Mouse (Mus musculus): ENCODE results near the gene Trpm5. TPM values are rescaled to one million over a fixed set of nuclear protein-coding genes. Genes with fewer than 3 reads are reported as not detected.

Trpm5 gene
- total and polyA plus RNA-seq, 3 experiments, result 1.7 to 1.9 TPM; not detected in 1

GRCm38 (mm10) chr7:143046358-143046757, 48.1 kb downstream of the Trpm5 start:
- DNase-seq (ENCODE audit: low read depth, low spot score), result peak; percentile 70
- no peaks in the 10 kb centered on the region for H3K9me3 ChIP-seq (replicated peaks; ENCODE audit: insufficient read depth, low read length)
- TF ChIP-seq GATA1 (IDR thresholded peaks at IDR 0.05; ENCODE audit: low read depth, low read length) (no peak), EP300 (IDR thresholded peaks at IDR 0.05; ENCODE audit: low read depth in 1 of 2, low read length in 2 of 2) (peak in 1 of 2 experiments; percentile 30; a peak in 2 of 4 replicates), NRF1 (IDR thresholded peaks at IDR 0.05; ENCODE audit: insufficient read depth, low read depth, low read length, poor library complexity, severe bottlenecking) (no peak), MEF2A (IDR thresholded peaks at IDR 0.05; ENCODE audit: extremely low read depth, insufficient replicate concordance, low read depth, low read length, poor library complexity, severe bottlenecking) (no peak), KAT2A (conservative IDR thresholded peaks at IDR 0.05; ENCODE audit: low read depth, low read length) (no peak), CTCF (IDR thresholded peaks at IDR 0.05 in 2 of 3, conservative IDR thresholded peaks at IDR 0.05 in 1 of 3; ENCODE audit: control insufficient read depth in 1 of 3, insufficient read depth in 1 of 3, low read depth in 2 of 3, low read length in 3 of 3, poor library complexity in 1 of 3, severe bottlenecking in 1 of 3) (no peak), MYB (IDR thresholded peaks at IDR 0.05; ENCODE audit: low read depth, low read length) (no peak), E2F4 (IDR thresholded peaks at IDR 0.05; ENCODE audit: borderline replicate concordance, low read depth, low read length) (no peak), RAD21 (IDR thresholded peaks at IDR 0.05; ENCODE audit: low read depth, low read length) (no peak), ELF1 (IDR thresholded peaks at IDR 0.05; ENCODE audit: low read depth, low read length) (peak; percentile 56), CHD1 (IDR thresholded peaks at IDR 0.05; ENCODE audit: low read depth, low read length) (no peak), ETS1 (IDR thresholded peaks at IDR 0.05; ENCODE audit: low read depth, low read length) (peak; percentile 34), ZMIZ1 (IDR thresholded peaks at IDR 0.05; ENCODE audit: low read depth, low read length) (no peak), POLR2AphosphoS5 (IDR thresholded peaks at IDR 0.05; ENCODE audit: borderline replicate concordance, low read depth, low read length) (no peak), SIN3A (IDR thresholded peaks at IDR 0.05; ENCODE audit: low read length) (peak; percentile 58; the same call in 1 of the 2 replicates), MAFK (IDR thresholded peaks at IDR 0.05; ENCODE audit: borderline replicate concordance, low read depth, low read length) (no peak)
- no peak overlapping the region for H3K9ac ChIP-seq (ENCODE audit: control insufficient read depth, low read depth, low read length, poor library complexity, severe bottlenecking)
- H3K79me2 ChIP-seq (ENCODE audit: control insufficient read depth, insufficient read depth, low read length, poor library complexity), result no peaks in the 10 kb centered on the region
- peak overlapping the region; percentile 23 for H3K27ac ChIP-seq (ENCODE audit: control insufficient read depth, low read depth, low read length)
- H3K27me3 ChIP-seq (ENCODE audit: control insufficient read depth in 1 of 2, insufficient read depth in 2 of 2, low read length in 2 of 2), result no peaks in the 10 kb centered on the region
- H3K36me3 ChIP-seq (ENCODE audit: control insufficient read depth in 1 of 2, insufficient read depth in 2 of 2, low read length in 2 of 2), result peaks cover 0 to 19% of the 10 kb centered on the region in 2 experiments; a peak in 2 of 4 replicates
- peaks cover 12 to 33% of the 10 kb centered on the region in 2 experiments for H3K4me1 ChIP-seq (ENCODE audit: control insufficient read depth in 1 of 2, insufficient read depth in 2 of 2, low read length in 2 of 2)
- H3K4me3 ChIP-seq (ENCODE audit: control insufficient read depth in 1 of 2, insufficient read depth in 1 of 2, low read depth in 2 of 2, low read length in 2 of 2), result no peak overlapping the region

- TF ChIP-seq CTCF (IDR thresholded peaks at IDR 0.05 in 2 of 3, conservative IDR thresholded peaks at IDR 0.05 in 1 of 3; ENCODE audit: control insufficient read depth in 1 of 3, insufficient read depth in 1 of 3, low read depth in 2 of 3, low read length in 3 of 3, poor library complexity in 1 of 3, severe bottlenecking in 1 of 3) (peak; percentile 24 to 49 (median 35)), NRF1 (IDR thresholded peaks at IDR 0.05; ENCODE audit: insufficient read depth, low read depth, low read length, poor library complexity, severe bottlenecking) (no peak), ETS1 (IDR thresholded peaks at IDR 0.05; ENCODE audit: low read depth, low read length) (no peak), SMC3 (IDR thresholded peaks at IDR 0.05; ENCODE audit: low read depth, low read length) (0 out of 2 replicates have a peak, but pooled peaks have one; percentile 7), ZKSCAN1 (IDR thresholded peaks at IDR 0.05; ENCODE audit: low read depth, low read length) (no peak)
- Histone ChIP-seq H3K4me1 (ENCODE audit: control insufficient read depth in 1 of 2, insufficient read depth in 2 of 2, low read length in 2 of 2) (peaks cover 20 to 48% of the 10 kb centered on the region in 2 experiments), H3K9me3 (replicated peaks; ENCODE audit: insufficient read depth, low read length) (no peaks in the 10 kb centered on the region), H3K36me3 (ENCODE audit: control insufficient read depth in 1 of 2, insufficient read depth in 2 of 2, low read length in 2 of 2) (peaks cover 0 to 26% of the 10 kb centered on the region in 2 experiments; a peak in 2 of 4 replicates), H3K27me3 (ENCODE audit: control insufficient read depth in 1 of 2, insufficient read depth in 2 of 2, low read length in 2 of 2) (no peaks in the 10 kb centered on the region), H3K79me2 (ENCODE audit: control insufficient read depth, insufficient read depth, low read length, poor library complexity) (no peaks in the 10 kb centered on the region), H3K4me3 (ENCODE audit: control insufficient read depth in 1 of 2, insufficient read depth in 1 of 2, low read depth in 2 of 2, low read length in 2 of 2) (no peak overlapping the region), H3K9ac (ENCODE audit: control insufficient read depth, low read depth, low read length, poor library complexity, severe bottlenecking) (no peak overlapping the region), H3K27ac (ENCODE audit: control insufficient read depth, low read depth, low read length) (no peak overlapping the region)
- no peak for DNase-seq (ENCODE audit: low read depth, low spot score)
These were observed 49.6 kb downstream of the Trpm5 start for GRCm38 (mm10) chr7:143044826-143045206.

All from MEL (cell line).